Mouse (Mus musculus) small intestine, adult 2 months (tissue): Measurements from ENCODE around the gene B4galnt1. TPM values are rescaled to one million over a fixed set of nuclear protein-coding genes. Genes with fewer than 3 reads are reported as not detected.
"Not testable (repeated sequence)": the region's sequence is repeated elsewhere in the genome, so short reads cannot be mapped to it uniquely, and the experiment has no call there.

Experiments used
- H3K27ac ChIP-seq: fragments of 200-500 bp; 2 replicates; pipeline ENCODE4 v1.5.1; 2012; ENCODE audit warnings: low read depth, low read length, control low read depth, inconsistent platforms; ENCODE audit not compliant: insufficient read depth
- H3K27me3 ChIP-seq: fragments of 200-500 bp; 2 replicates; pipeline ENCODE4 v1.6.1; 2012; ENCODE audit warnings: mild to moderate bottlenecking, moderate library complexity, low read length, inconsistent platforms; ENCODE audit not compliant: control insufficient read depth, insufficient read depth
- H3K36me3 ChIP-seq: fragments of 200-500 bp; 2 replicates; pipeline ENCODE4 v1.6.1; 2012; ENCODE audit warnings: mild to moderate bottlenecking, low read length, control low read depth, inconsistent platforms; ENCODE audit not compliant: control insufficient read depth, insufficient read depth
- H3K4me1 ChIP-seq: fragments of 200-500 bp; 2 replicates; pipeline ENCODE4 v1.6.1; 2012; ENCODE audit warnings: low read length, inconsistent platforms, mixed read lengths; ENCODE audit not compliant: control insufficient read depth, insufficient read depth, insufficient read length
- H3K4me3 ChIP-seq: fragments of 200-500 bp; 2 replicates; pipeline ENCODE4 v1.5.1; 2012; ENCODE audit warnings: low read depth, mild to moderate bottlenecking, control low read depth, inconsistent platforms, low read length, moderate library complexity
- CTCF ChIP-seq: fragments of 200-500 bp; IDR thresholded peaks from 2 replicates; pipeline ENCODE4 v1.5.1; 2012; ENCODE audit warnings: low read depth, mild to moderate bottlenecking, control low read depth, inconsistent platforms, low read length, moderate library complexity, mixed read lengths; ENCODE audit not compliant: insufficient replicate concordance, insufficient read length; ENCODE audit errors: extremely low read depth
- POLR2A ChIP-seq: fragments of 200-500 bp; IDR thresholded peaks from 2 replicates; pipeline ENCODE4 v1.6.1; 2012; ENCODE audit warnings: low read depth, mild to moderate bottlenecking, control low read depth, inconsistent platforms, low read length, moderate library complexity
- WGBS: fragments of 180-500 bp; shearing (Covaris S2); methylation state at CpG from one replicate; pipeline ENCODE4 v1.1.7; 2018; 5-methylcytosine and 5-hydroxymethylcytosine counted together
- polyA plus RNA-seq: library from polyadenylated mRNA; depleted of rRNA; stranded (reverse); fragments of >200 nt; gene quantifications from 2 replicates; pipeline ENCODE4 v1.2.3, GENCODE M21; 2012

The B4galnt1 gene
- polyA plus RNA-seq, 1 experiment: 484 TPM

DNA sequence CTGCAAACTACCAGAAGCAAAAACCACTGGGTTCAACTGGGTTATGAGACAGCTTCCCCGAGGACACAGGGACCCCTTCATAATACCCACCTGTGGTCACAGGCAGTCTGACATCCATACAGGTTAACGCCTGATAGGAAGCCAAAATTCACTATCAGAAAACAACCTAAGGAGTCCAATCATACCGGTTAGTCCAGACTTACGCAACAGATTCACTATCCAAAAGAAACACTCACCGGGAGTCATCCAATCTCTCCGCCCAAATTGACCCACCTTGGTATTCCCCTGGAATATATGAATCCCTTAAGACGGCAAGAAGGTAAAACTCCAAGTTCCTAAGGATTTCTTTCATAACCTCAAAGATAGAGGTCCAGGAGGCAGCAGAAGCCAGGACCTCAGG is 20.5 kb upstream of the B4galnt1 start:
- Histone ChIP-seq H3K4me3 (no peak overlapping the region), H3K27me3 (no peaks in the 10 kb centered on the region), H3K27ac (peak overlapping the region; percentile 37), H3K4me1 (peaks cover 27% of the 10 kb centered on the region; the same call in 1 of the 2 replicates), H3K36me3 (peaks cover 26% of the 10 kb centered on the region)
- 24% methylated on average over 7 of the region's 7 CpGs for WGBS
- TF ChIP-seq POLR2A (no peak), CTCF (no peak)

DNA sequence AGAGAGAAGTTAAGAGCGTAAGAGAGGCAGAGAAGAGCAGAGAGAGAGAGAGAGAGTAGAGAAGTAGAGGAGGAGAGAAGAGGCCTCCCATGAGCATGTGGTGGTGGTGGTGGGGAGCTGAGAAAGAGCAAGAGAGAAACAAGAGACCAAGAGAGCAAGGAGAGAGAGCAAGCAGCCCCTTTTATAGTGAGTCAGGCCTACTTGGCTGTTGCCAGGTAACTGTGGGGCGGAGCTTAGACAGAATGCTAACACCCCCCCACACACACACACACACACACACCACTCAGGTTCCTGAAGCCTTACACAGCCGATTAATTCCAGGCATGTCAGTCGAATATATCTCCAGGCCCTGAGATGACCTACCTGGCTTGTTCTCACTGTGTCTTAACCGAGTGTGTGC is 19.7 kb upstream of the B4galnt1 start:
- TF ChIP-seq POLR2A (no peak), CTCF (no peak)
- H3K4me1 ChIP-seq: peaks cover 30% of the 10 kb centered on the region; the same call in 1 of the 2 replicates
- no peaks in the 10 kb centered on the region for H3K27me3 ChIP-seq
- H3K36me3 ChIP-seq: peaks cover 28% of the 10 kb centered on the region
- WGBS: 66% methylated on average over 5 of the region's 5 CpGs
- peak overlapping the region; percentile 15; the same call in 1 of the 2 replicates for H3K27ac ChIP-seq
- H3K4me3 ChIP-seq: no peak overlapping the region

DNA sequence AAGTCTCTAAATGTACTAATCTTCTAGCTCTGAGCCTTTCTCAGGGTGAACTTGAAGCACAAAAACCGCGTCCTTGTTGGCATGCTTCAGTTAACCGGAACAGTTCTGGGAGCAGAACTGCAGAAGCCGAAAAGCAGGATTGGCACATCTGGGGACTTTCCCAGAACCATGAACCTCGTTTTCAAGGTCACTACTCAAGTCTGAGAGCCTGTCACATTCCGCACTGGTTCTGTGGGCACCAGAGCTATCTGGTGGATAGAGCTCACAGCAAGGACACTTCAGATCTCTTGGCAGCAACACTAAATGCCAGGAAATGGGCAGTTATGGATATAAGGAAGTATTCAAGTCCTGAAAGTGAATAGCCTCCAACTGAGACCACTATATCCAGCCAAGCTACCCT is 17.9 kb upstream of the B4galnt1 start:
- Histone ChIP-seq H3K4me3 (no peak overlapping the region; the same call in 1 of the 2 replicates), H3K36me3 (peaks cover 22% of the 10 kb centered on the region), H3K27ac (peak overlapping the region; percentile 50), H3K27me3 (no peaks in the 10 kb centered on the region), H3K4me1 (peaks cover 20% of the 10 kb centered on the region; the same call in 1 of the 2 replicates)
- TF ChIP-seq CTCF (no peak), POLR2A (no peak)
- 25% methylated on average over 6 of the region's 6 CpGs for WGBS

DNA sequence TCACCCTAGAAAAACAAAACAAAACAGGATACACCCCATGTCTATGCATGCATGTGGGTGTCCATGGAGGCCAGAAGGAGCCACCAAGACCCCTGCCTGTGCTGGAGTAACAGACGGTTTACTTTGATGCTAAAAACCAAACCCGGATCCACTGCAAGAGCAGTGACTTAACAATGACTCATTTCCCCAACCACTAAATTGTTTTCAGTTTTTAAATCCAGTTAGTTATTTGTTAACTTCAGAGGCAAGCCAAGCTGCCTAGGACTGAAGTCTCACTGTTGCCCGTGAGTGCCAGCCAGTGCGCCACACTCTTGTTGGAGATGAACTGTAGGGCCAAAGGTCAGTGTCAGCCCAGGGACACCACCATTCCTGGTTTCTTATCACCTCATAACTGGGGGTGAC is 14.6 kb upstream of the B4galnt1 start:
- peaks cover 26% of the 10 kb centered on the region for H3K4me1 ChIP-seq
- WGBS: 24% methylated on average over 4 of the region's 4 CpGs
- H3K4me3 ChIP-seq: peak overlapping the region; percentile 49
- H3K27ac ChIP-seq: peak overlapping the region; percentile 98
- TF ChIP-seq CTCF: no peak
- peak; percentile 73; the same call in 1 of the 2 replicates for TF ChIP-seq POLR2A
- peaks cover 6% of the 10 kb centered on the region for H3K36me3 ChIP-seq
- no peaks in the 10 kb centered on the region for H3K27me3 ChIP-seq

DNA sequence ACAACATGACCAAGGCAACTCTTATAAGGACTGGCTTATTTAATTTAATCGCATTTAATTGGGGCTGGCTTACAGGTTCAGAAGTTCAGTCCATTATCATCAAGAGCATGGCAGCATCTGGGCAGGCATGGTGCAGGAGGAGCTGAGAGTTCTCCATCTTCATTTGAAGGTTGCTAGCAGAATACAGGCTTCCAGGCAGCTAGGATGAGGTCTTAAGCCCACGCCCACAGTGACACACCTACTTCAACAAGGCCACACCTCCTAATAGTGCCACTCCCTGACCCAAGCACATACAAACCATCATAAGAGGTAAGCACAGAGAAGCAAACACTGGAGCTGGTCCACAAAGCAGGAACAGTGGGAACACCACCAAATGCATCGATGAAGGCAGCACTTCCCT is 13.8 kb upstream of the B4galnt1 start:
- Histone ChIP-seq H3K4me1 (peaks cover 30% of the 10 kb centered on the region), H3K27ac (peak overlapping the region; percentile 98)
- H3K36me3 ChIP-seq, H3K27me3 ChIP-seq, H3K4me3 ChIP-seq: not testable (repeated sequence)
- 31% methylated on average over 3 of the region's 3 CpGs for WGBS
- peak; percentile 27; the same call in 1 of the 2 replicates for TF ChIP-seq POLR2A

DNA sequence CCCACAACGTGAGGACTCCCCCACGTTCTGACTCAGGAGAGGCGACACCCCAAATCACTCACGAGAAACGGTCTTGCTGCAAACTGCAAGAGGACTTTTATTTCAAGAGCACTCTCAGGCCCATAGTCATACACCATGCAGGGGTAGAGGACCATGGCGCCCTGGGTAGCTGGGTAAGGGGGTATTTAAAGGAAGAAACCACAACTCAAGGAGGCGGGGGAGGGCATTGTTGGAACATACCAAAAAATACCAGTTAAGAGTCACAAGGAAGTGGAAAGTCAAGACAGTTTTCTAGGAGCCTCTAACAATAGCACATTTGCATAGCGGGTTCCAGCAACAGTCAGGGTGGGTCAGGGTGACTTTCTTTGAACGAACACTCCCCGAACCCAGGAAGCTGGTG is 12.5 kb upstream of the B4galnt1 start:
- not testable (repeated sequence) for H3K36me3 ChIP-seq, H3K27me3 ChIP-seq, H3K4me3 ChIP-seq
- Histone ChIP-seq H3K27ac (peak overlapping the region; percentile 78), H3K4me1 (peaks cover 31% of the 10 kb centered on the region)
- WGBS: 77% methylated on average over 10 of the region's 10 CpGs

DNA sequence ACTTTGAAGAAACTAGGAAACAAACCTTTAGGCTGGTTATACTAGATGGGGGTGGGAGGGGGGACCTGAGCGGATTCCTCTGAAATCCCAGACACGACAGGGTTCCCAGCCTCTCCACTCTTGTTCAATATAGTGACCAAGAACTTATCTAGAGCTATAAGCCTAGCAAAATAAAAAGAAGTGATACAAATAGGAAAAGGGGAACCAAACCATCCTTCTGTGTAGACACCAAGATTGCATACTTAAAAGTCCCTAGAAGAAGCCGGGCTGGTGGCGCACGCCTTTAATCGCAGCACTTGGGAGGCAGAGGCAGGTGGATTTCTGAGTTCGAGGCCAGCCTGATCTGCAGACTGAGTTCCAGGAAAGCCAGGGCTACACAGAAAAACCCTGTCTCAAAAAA is 11.7 kb upstream of the B4galnt1 start:
- 89% methylated on average over 7 of the region's 7 CpGs for WGBS
- Histone ChIP-seq H3K27me3 (no peaks in the 10 kb centered on the region), H3K4me3 (no peak overlapping the region), H3K36me3 (peaks cover 2% of the 10 kb centered on the region; the same call in 1 of the 2 replicates), H3K27ac (peak overlapping the region; percentile 85), H3K4me1 (peaks cover 33% of the 10 kb centered on the region)
- TF ChIP-seq POLR2A (no peak), CTCF (no peak)

DNA sequence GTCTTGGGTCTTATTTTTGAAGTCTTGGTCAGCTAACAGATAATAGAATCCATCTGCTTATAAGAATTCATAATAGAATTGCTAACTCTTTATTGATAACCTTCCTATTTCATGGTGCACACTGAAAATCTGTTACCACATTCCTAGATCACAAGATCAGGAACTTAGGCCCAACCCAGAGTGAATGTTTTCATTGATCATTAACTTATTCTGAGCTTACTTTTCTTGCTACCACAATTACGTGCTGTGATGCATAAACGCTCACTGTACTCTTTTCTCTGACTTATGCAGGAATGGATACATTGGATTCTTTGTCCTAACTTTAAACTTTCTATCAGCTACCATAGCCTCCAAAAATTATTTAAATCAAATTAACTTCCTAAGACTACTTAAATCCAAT is 10.8 kb upstream of the B4galnt1 start:
- Histone ChIP-seq H3K4me1 (peaks cover 34% of the 10 kb centered on the region), H3K27ac (peak overlapping the region; percentile 97), H3K27me3 (no peaks in the 10 kb centered on the region), H3K4me3 (no peak overlapping the region), H3K36me3 (peaks cover 2% of the 10 kb centered on the region; the same call in 1 of the 2 replicates)
- TF ChIP-seq CTCF (no peak), POLR2A (no peak)
- WGBS: 27% methylated on average over 2 of the region's 2 CpGs
